Mouse (Mus musculus): ENCODE measurements at regions not wholly inside any gene's neighbourhood (a gene's known extent, or its start where the extent isn't known, plus 50 kb on each side); places are given as distances from the start of the nearest gene placed in this dataset.

GRCm38 (mm10) chr5:77838186-77839097 is 430.6 kb upstream of the Igfbp7 start:
- no peaks in the 10 kb centered on the region for H3K4me1 ChIP-seq (ENCODE audit: control insufficient read depth, insufficient read depth, low read length)
- no peaks in the 10 kb centered on the region for H3K9me3 ChIP-seq (replicated peaks; ENCODE audit: control insufficient read depth, insufficient read depth, low read length, poor library complexity, severe bottlenecking)
- no peaks in the 10 kb centered on the region for H3K36me3 ChIP-seq (ENCODE audit: control insufficient read depth, insufficient read depth, low read length, poor library complexity, severe bottlenecking)
- H3K4me3 ChIP-seq (ENCODE audit: low read depth, low read length), result no peak overlapping the region
- no peak for TF ChIP-seq EP300 (IDR thresholded peaks at IDR 0.05; ENCODE audit: insufficient read depth, low read depth, low read length)
- no peak for TF ChIP-seq CTCF (IDR thresholded peaks at IDR 0.05; ENCODE audit: low read depth, low read length)
- no peak overlapping the region for H3K27ac ChIP-seq (ENCODE audit: insufficient read depth, low read length)
- H3K9ac ChIP-seq (ENCODE audit: low read depth, poor library complexity, severe bottlenecking), result no peak overlapping the region
- no peaks in the 10 kb centered on the region for H3K27me3 ChIP-seq (ENCODE audit: control insufficient read depth, insufficient read depth, low read length, poor library complexity, severe bottlenecking)

- TF ChIP-seq CTCF (IDR thresholded peaks at IDR 0.05; ENCODE audit: low read depth, low read length) (no peak), POLR2A (IDR thresholded peaks at IDR 0.05; ENCODE audit: insufficient read depth, low read length) (no peak), EP300 (IDR thresholded peaks at IDR 0.05; ENCODE audit: insufficient read depth, low read depth, low read length) (no peak)
- Histone ChIP-seq H3K27ac (ENCODE audit: insufficient read depth, low read length) (no peak overlapping the region), H3K27me3 (ENCODE audit: control insufficient read depth, insufficient read depth, low read length, poor library complexity, severe bottlenecking) (no peaks in the 10 kb centered on the region), H3K9me3 (replicated peaks; ENCODE audit: control insufficient read depth, insufficient read depth, low read length, poor library complexity, severe bottlenecking) (peaks cover 7% of the 10 kb centered on the region; the same call in 1 of the 2 replicates), H3K36me3 (ENCODE audit: control insufficient read depth, insufficient read depth, low read length, poor library complexity, severe bottlenecking) (no peaks in the 10 kb centered on the region), H3K4me1 (ENCODE audit: control insufficient read depth, insufficient read depth, low read length) (no peaks in the 10 kb centered on the region), H3K9ac (ENCODE audit: low read depth, poor library complexity, severe bottlenecking) (no peak overlapping the region), H3K4me3 (ENCODE audit: low read depth, low read length) (no peak overlapping the region)
Observed at GRCm38 (mm10) chr5:77827971-77828370, 420.1 kb upstream of the Igfbp7 start.

GRCm38 (mm10) chr5:77826063-77826462 is 418.2 kb upstream of the Igfbp7 start:
- Histone ChIP-seq H3K36me3 (ENCODE audit: control insufficient read depth, insufficient read depth, low read length, poor library complexity, severe bottlenecking) (no peaks in the 10 kb centered on the region), H3K9me3 (replicated peaks; ENCODE audit: control insufficient read depth, insufficient read depth, low read length, poor library complexity, severe bottlenecking) (peaks cover 7% of the 10 kb centered on the region; the same call in 1 of the 2 replicates), H3K27me3 (ENCODE audit: control insufficient read depth, insufficient read depth, low read length, poor library complexity, severe bottlenecking) (no peaks in the 10 kb centered on the region), H3K9ac (ENCODE audit: low read depth, poor library complexity, severe bottlenecking) (no peak overlapping the region), H3K27ac (ENCODE audit: insufficient read depth, low read length) (no peak overlapping the region), H3K4me3 (ENCODE audit: low read depth, low read length) (no peak overlapping the region), H3K4me1 (ENCODE audit: control insufficient read depth, insufficient read depth, low read length) (no peaks in the 10 kb centered on the region)
- TF ChIP-seq CTCF (IDR thresholded peaks at IDR 0.05; ENCODE audit: low read depth, low read length) (no peak), EP300 (IDR thresholded peaks at IDR 0.05; ENCODE audit: insufficient read depth, low read depth, low read length) (no peak), POLR2A (IDR thresholded peaks at IDR 0.05; ENCODE audit: insufficient read depth, low read length) (no peak)

GRCm38 (mm10) chr5:77816759-77817280 is 409.0 kb upstream of the Igfbp7 start:
- H3K4me3 ChIP-seq (ENCODE audit: low read depth, low read length), result no peak overlapping the region
- no peaks in the 10 kb centered on the region for H3K4me1 ChIP-seq (ENCODE audit: control insufficient read depth, insufficient read depth, low read length)
- no peak overlapping the region for H3K9ac ChIP-seq (ENCODE audit: low read depth, poor library complexity, severe bottlenecking)
- no peaks in the 10 kb centered on the region for H3K27me3 ChIP-seq (ENCODE audit: control insufficient read depth, insufficient read depth, low read length, poor library complexity, severe bottlenecking)
- no peaks in the 10 kb centered on the region for H3K36me3 ChIP-seq (ENCODE audit: control insufficient read depth, insufficient read depth, low read length, poor library complexity, severe bottlenecking)
- TF ChIP-seq EP300 (IDR thresholded peaks at IDR 0.05; ENCODE audit: insufficient read depth, low read depth, low read length), result no peak
- TF ChIP-seq POLR2A (IDR thresholded peaks at IDR 0.05; ENCODE audit: insufficient read depth, low read length), result no peak
- no peak for TF ChIP-seq CTCF (IDR thresholded peaks at IDR 0.05; ENCODE audit: low read depth, low read length)
- no peak overlapping the region for H3K27ac ChIP-seq (ENCODE audit: insufficient read depth, low read length)
- H3K9me3 ChIP-seq (replicated peaks; ENCODE audit: control insufficient read depth, insufficient read depth, low read length, poor library complexity, severe bottlenecking), result no peaks in the 10 kb centered on the region

GRCm38 (mm10) chr5:77809844-77810243 is 402.0 kb upstream of the Igfbp7 start:
- Histone ChIP-seq H3K27ac (ENCODE audit: insufficient read depth, low read length) (no peak overlapping the region), H3K4me1 (ENCODE audit: control insufficient read depth, insufficient read depth, low read length) (no peaks in the 10 kb centered on the region), H3K27me3 (ENCODE audit: control insufficient read depth, insufficient read depth, low read length, poor library complexity, severe bottlenecking) (no peaks in the 10 kb centered on the region), H3K9me3 (replicated peaks; ENCODE audit: control insufficient read depth, insufficient read depth, low read length, poor library complexity, severe bottlenecking) (no peaks in the 10 kb centered on the region), H3K9ac (ENCODE audit: low read depth, poor library complexity, severe bottlenecking) (no peak overlapping the region), H3K4me3 (ENCODE audit: low read depth, low read length) (no peak overlapping the region), H3K36me3 (ENCODE audit: control insufficient read depth, insufficient read depth, low read length, poor library complexity, severe bottlenecking) (no peaks in the 10 kb centered on the region)
- no peak for TF ChIP-seq POLR2A (IDR thresholded peaks at IDR 0.05; ENCODE audit: insufficient read depth, low read length)
- TF ChIP-seq CTCF (IDR thresholded peaks at IDR 0.05; ENCODE audit: low read depth, low read length), result no peak
- TF ChIP-seq EP300 (IDR thresholded peaks at IDR 0.05; ENCODE audit: insufficient read depth, low read depth, low read length), result no peak

GRCm38 (mm10) chr5:77807726-77808125 is 399.9 kb upstream of the Igfbp7 start:
- no peaks in the 10 kb centered on the region for H3K36me3 ChIP-seq (ENCODE audit: control insufficient read depth, insufficient read depth, low read length, poor library complexity, severe bottlenecking)
- no peaks in the 10 kb centered on the region for H3K27me3 ChIP-seq (ENCODE audit: control insufficient read depth, insufficient read depth, low read length, poor library complexity, severe bottlenecking)
- no peaks in the 10 kb centered on the region for H3K9me3 ChIP-seq (replicated peaks; ENCODE audit: control insufficient read depth, insufficient read depth, low read length, poor library complexity, severe bottlenecking)
- TF ChIP-seq EP300 (IDR thresholded peaks at IDR 0.05; ENCODE audit: insufficient read depth, low read depth, low read length), result no peak
- TF ChIP-seq CTCF (IDR thresholded peaks at IDR 0.05; ENCODE audit: low read depth, low read length), result no peak
- TF ChIP-seq POLR2A (IDR thresholded peaks at IDR 0.05; ENCODE audit: insufficient read depth, low read length), result no peak
- H3K4me3 ChIP-seq (ENCODE audit: low read depth, low read length), result no peak overlapping the region
- no peaks in the 10 kb centered on the region for H3K4me1 ChIP-seq (ENCODE audit: control insufficient read depth, insufficient read depth, low read length)
- H3K9ac ChIP-seq (ENCODE audit: low read depth, poor library complexity, severe bottlenecking), result no peak overlapping the region
- H3K27ac ChIP-seq (ENCODE audit: insufficient read depth, low read length), result no peak overlapping the region
